ENCODE assay signal across 8 mouse cellular contexts in the genomic region with DNA sequence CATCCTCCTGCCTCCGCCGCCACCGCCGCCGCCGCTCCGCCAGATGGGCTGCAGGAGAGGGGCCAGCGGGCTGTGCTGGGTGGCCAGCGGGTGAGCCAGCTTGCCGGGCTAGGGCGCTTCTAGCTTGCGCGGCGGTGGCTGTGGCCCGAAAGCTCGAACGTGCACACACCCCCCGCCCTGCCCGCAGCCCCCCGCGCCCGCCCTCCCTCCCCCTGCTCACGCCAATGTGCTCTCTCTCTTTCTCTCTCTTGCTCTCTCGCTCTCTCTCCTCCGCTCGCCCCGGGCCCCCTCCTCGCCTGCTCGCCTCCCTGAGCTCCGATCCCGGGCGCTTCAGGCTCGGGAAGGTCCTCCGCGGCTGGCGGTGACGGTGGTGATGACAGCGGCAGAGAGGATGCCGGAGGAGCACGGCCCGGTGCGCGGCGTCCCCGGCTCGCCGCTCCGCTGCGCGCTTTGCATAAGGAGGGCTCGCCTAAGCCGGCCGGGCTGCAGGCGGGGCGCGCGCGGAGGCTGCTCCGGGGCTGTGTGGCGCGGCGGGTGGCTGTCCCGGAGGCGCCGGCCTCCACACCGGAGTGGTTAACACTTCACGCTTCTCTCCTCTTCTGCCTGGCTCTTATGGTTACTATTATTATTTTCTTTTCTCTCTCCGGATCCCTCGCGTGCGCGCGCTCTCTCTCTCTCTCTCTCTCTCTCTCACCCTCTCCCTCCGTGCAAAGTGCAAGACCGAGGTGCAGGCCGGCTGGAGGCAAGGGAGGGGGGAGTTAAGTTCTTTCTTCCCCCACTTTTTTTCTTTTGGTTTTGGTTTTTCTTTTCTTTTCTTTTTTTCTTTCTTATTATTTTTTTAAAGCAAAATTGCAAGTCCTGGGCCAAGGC. TPM values are rescaled to one million over a fixed set of nuclear protein-coding genes. Genes with fewer than 3 reads are reported as not detected.
DNase-seq lines count a peak whose midpoint lies in the region; ATAC-seq lines count a peak whose summit lies in the region.

No protein-coding gene starts in this region.

- peak overlapping the region; percentile 80 for H3K4me3 ChIP-seq in intestine, embryonic 14.5 days (ENCODE audit: low read depth, low read length)

- intact Hi-C loops in gastrocnemius, postnatal 36 days (cut with DNase I) = loop anchor here (5.0 to 10.0 kb wide), 7 partner anchors 65 to 1255 kb away; no protein-coding TSS in a partner anchor
- intact Hi-C loops in left cerebral cortex, postnatal 25 days (cut with DNase I) = loop anchor here (5.0 kb wide), 3 partner anchors 305 to 1165 kb away; no protein-coding TSS in a partner anchor

- peak overlapping the region; percentile 70 for H3K4me2 ChIP-seq in intestine, embryonic 14.5 days (ENCODE audit: low read length)

- H3K27ac ChIP-seq in intestine, embryonic 14.5 days (ENCODE audit: low read depth) = peak overlapping the region; percentile 93

- no peaks in the 10 kb centered on the region for H3K9me3 ChIP-seq in intestine, embryonic 14.5 days (ENCODE audit: control insufficient read depth, low read length)

- peak; percentile 74 for ATAC-seq in intestine, embryonic 14.5 days (replicated peaks; ENCODE audit: low FRiP score, low TSS enrichment, low read depth)
- ATAC-seq in megakaryocyte progenitor cell, adult 5-6 weeks (replicated peaks; ENCODE audit: poor library complexity) = peak; percentile 57

- DNase-seq in adipocyte (ENCODE audit: low spot score) = peak; percentile 67
- peak; percentile 80 for DNase-seq in embryo, embryonic 10 days (ENCODE audit: low spot score)
- peak; percentile 52 to 73 for DNase-seq in gastrocnemius, postnatal 36 days
- peak; percentile 89 for DNase-seq in intestine, embryonic 14.5 days (ENCODE audit: low spot score)
- peak; percentile 50 to 57 for DNase-seq in left cerebral cortex, postnatal 25 days (ENCODE audit: low spot score in 2 of 2)
- peak; percentile 53 to 68 for DNase-seq in right cerebral cortex, postnatal 10 days (ENCODE audit: low spot score in 2 of 2)
- peak; percentile 70 for DNase-seq in urinary bladder, postnatal 14 days (ENCODE audit: low spot score)

- no peaks in the 10 kb centered on the region for H3K36me3 ChIP-seq in intestine, embryonic 14.5 days (ENCODE audit: control insufficient read depth, insufficient read depth, low read length)

- H3K9ac ChIP-seq in intestine, embryonic 14.5 days (ENCODE audit: low read length) = peak overlapping the region; percentile 78

- under 1% methylated on average over 59 of the region's 76 CpGs for WGBS in intestine, embryonic 14.5 days

- no peaks in the 10 kb centered on the region for H3K27me3 ChIP-seq in intestine, embryonic 14.5 days (replicated peaks; ENCODE audit: control insufficient read depth, insufficient read depth, low read length)

- H3K4me1 ChIP-seq in intestine, embryonic 14.5 days (replicated peaks; ENCODE audit: control insufficient read depth, insufficient read depth, low read length) = peaks cover 19% of the 10 kb centered on the region

RNA-seq across cellular contexts. Expression of gene Maf, which starts 0.5 kb away (rescaled TPM):
- total RNA-seq in gastrocnemius, postnatal 36 days (2021) = 100 to 1,000 TPM; 107 to 124 TPM
- 10.2 and 10.3 TPM in 2 replicates for polyA plus RNA-seq in intestine, embryonic 14.5 days (2014; fragmentation: Nextera tagmentation; extraction: Ambion mirVana)
- total RNA-seq in left cerebral cortex, postnatal 25 days (2021) = 10 to 100 TPM; 23.5 to 24.1 TPM
- total RNA-seq in megakaryocyte progenitor cell, adult 5-6 weeks (2015) = 0.05 and 0.59 TPM in 2 replicates
- total RNA-seq in megakaryocyte progenitor cell, adult 5-6 weeks (2017) = 0.04 and 0.41 TPM in 2 replicates

Comparison
In these comparisons a context has a peak if more than half of its experiments do, and no peak if none do; other contexts are left out.
1. Peak in every context shown above with its lines: DNase-seq, ATAC-seq, H3K4me3 ChIP-seq and H3K27ac ChIP-seq.
2. RNA of gene Maf, which starts 0.5 kb away (total RNA-seq): 107 to 124 TPM in gastrocnemius, postnatal 36 days and 23.5 to 24.1 TPM in left cerebral cortex, postnatal 25 days; 0.04 to 0.59 TPM in megakaryocyte progenitor cell, adult 5-6 weeks; every median in the first group is over 10 times any median in the second.